Mouse (Mus musculus) olfactory bulb, adult 2 months (tissue): ENCODE results near the gene Ech1.

ENCODE experiments used
- CTCF ChIP-seq: fragments of 200-500 bp; IDR thresholded peaks from 2 replicates; pipeline ENCODE4 v1.5.1; 2012; ENCODE audit warnings: low read depth, mild to moderate bottlenecking, low read length, moderate library complexity; ENCODE audit not compliant: insufficient read depth
- POLR2A ChIP-seq: fragments of 200-500 bp; IDR thresholded peaks from 2 replicates; pipeline ENCODE4 v1.6.1; 2012; ENCODE audit warnings: mild to moderate bottlenecking, low read depth, low read length, moderate library complexity; ENCODE audit not compliant: insufficient read depth

DNA sequence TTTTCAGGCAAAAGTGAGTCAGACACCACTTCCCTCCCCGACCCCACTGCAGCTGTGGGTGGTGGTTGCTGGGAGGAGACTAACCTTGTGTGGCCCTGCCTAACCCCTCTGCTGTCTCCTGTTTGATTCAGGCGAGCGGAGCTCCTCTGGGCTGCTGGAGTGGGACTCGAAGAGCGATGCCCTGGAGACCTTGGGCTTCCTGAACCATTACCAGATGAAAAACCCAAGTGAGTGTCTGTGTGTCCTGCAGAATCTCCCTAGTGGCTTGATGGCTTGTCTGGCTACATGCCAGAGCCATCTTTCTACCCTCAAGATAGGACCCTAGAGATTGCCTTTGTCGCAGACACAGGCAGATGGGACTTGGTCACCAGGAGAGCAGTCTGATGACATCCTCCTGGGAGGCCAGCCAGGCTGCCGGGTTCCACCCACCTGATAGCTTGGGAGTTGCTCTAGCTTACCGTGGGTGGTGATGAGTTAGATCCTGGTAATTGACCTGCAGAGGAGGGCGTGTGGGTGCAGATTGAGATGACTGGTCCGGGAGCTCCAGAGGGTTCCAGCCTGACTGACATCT is 3.7 kb upstream of the Ech1 start:
- no peak for TF ChIP-seq POLR2A
- TF ChIP-seq CTCF, result no peak
